Mouse (Mus musculus) left cerebral cortex, adult 18-20 months (tissue): Measurements from ENCODE around the gene AW146154. TPM values are rescaled to one million over a fixed set of nuclear protein-coding genes. Genes with fewer than 3 reads are reported as not detected.
"Not testable (repeated sequence)": the region's sequence is repeated elsewhere in the genome, so short reads cannot be mapped to it uniquely, and the experiment has no call there.

Experiments used
- DNase-seq, 2 experiments: peaks; one replicate each; pipeline ENCODE4 v3.0.0; 2021 to 2022; ENCODE audit warnings: low spot score in 2 of 2, mixed read lengths in 1 of 2
- long read RNA-seq, 2 experiments: library from polyadenylated mRNA; stranded (forward); transcript quantifications; one replicate each; pipeline ENCODE4 v2.0.0; 2021
- total RNA-seq, 2 experiments: library from RNA; stranded (reverse); gene quantifications; 2 replicates each; pipeline ENCODE4 v1.2.3; 2021

Gene AW146154
- total RNA-seq, result 1 to 10 TPM; 8.3 to 8.5 TPM
- long read RNA-seq, experiment 1, partial matches to known transcripts, result 0 of 6 reads
- long read RNA-seq, experiment 1, other reads (novel, unspliced or antisense), result 2 of 6 reads
- long read RNA-seq, experiment 2, partial matches to known transcripts, result 0 of 3 reads
- long read RNA-seq, experiment 2, other reads (novel, unspliced or antisense), result 1 of 3 reads

DNA sequence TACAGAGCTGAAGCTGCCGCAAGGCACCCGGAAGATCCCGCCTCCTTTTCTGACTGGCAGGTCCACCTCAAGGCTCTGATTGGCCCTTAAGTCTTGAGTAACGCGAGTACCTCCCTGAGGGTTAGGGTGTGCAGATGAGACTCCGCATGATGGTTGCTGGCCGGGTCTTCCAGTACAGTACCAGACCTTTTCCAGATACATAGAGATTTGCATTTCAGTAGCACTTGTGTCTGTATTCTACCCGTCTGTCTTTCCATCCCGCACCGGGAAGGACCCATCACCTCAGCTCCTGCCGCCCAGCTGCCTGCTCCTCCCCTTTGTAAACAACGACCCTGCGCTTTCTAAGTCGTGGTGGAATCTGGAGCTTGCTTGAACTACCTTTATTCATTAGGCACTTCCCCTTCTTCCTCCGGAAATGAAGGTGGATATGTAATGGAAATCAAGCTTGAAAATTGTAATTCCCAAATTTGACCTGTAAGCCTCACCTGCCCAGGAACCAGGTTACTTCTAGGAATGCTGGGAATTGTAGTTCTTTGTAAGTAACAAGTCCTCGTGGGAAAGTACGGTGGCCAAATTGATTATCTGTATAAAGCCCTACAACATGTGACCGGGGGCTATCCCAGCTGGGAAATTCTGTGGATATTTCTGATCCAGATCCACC lies at the start of gene AW146154, which contains the start of gene Gm20449:
Gene AW146154 (minus strand): TSS at position 502 of the 661 bp plus-strand sequence.
Gene Gm20449 (minus strand): TSS at position 29 of the 661 bp plus-strand sequence.
- DNase-seq, result peak; percentile 100

DNA sequence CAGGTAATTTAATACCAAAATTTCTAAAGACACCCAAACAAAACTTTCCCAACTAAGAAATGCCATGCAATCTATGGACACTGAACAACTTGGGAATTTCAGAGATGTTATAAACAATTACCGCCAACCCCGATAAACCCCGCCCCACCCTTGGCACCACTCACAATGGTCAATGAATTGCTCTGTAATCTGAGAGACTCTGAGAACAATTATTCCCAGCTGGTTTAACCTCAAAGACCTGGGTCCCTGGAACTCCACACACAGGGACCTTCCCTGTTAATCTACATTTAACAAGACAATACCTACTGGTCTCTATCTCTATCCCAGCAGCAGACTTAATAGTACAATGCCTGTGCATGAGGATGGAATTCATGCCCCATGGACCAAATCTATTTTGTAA lies 13.0 kb upstream of the AW146154 start:
- DNase-seq, result no peak

DNA sequence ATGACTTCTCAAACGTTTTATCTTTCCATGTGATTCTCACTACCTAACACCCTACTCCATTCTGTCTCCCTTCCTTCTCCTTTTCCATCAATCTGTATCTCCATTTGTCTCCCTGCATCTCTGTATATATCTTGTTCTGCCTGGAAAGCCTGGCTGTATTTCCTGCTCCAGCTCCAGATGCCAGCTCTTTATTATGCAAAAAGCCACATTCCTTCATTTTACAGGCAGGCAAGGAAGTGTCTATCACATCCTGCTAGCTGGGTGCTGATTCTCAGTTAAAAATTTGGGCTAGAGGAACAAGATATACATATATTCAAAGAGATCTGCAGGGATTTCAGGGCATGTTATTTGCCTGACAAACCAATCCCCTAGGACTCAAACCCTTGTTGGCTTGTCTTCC lies 12.5 kb upstream of the AW146154 start:
- no peak for DNase-seq

DNA sequence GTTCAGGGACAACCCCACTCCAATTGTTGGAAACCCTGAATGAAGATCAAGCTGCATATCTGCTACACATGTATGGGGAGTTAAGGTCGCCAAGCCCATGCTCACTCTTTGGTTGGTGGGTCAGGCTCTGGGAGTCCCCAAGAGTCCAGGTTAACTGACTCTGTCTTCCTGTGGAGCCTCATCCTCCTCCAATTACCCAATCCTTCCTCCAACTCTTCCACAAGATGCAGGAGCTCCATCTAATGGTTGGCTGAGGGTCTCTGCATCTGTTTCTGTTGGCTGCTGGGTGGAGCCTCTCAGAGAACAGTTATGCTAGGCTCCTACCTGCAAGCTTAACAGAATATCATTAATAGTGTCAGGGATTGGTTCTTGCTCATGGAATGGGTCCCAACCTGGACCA lies 2.7 kb upstream of the AW146154 start:
- DNase-seq, result no peak

DNA sequence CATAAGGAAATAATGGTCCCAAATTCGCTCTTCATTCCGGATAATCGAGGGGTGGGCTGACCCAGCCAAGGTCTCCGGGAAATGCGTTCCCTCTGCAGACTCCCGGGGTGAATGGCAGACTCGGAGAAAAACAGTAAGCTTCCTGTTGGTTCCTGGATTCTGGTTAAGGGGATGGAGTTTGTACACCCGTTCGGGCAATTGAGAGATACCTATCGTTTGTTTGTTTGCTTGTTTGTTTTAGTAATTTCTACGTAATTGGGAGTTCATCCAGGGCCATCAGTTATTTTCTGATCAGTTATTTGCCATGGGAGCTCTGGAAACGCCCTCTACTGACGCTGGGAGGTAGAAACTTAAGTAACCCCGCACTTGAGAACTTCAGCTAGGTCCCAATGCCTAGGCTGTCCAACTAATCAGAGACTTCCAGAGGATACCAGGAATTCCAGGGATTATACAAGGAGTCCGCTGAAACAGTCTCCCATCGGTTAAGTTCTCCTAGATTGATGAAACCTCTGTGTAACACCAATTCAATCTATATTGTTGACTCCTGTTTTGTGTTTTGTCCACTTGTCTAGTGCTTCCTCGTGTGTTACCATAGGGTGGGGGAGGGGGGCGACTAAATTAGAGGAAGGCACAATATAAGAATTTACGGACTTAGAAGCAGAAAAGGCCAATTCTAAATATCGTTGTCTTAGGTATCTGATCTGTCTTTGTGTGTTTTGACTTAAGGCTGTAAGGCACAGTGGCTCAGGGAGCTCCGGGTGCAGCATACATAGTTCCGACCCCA lies 653 bp upstream of the AW146154 start:
- peak; percentile 63 to 64 for DNase-seq

DNA sequence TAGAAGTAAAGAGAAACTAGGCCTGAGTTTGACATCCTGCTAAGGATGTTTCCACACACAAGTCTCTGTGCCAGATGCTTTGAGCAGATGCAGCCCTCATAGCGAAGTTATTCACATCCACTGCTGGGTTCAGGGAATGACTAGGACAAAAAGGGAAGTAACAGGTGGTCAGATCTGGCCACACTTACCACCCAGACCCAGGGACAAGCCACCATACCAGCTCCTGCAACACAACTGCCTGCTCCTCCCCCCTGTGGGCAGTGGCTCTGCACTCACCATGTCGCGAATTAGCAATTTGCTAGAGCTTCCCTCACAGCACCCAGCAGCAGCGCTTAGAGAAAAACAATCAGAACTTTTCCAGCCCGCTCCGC lies 687 bp downstream of the AW146154 start:
- not testable (repeated sequence) for DNase-seq

DNA sequence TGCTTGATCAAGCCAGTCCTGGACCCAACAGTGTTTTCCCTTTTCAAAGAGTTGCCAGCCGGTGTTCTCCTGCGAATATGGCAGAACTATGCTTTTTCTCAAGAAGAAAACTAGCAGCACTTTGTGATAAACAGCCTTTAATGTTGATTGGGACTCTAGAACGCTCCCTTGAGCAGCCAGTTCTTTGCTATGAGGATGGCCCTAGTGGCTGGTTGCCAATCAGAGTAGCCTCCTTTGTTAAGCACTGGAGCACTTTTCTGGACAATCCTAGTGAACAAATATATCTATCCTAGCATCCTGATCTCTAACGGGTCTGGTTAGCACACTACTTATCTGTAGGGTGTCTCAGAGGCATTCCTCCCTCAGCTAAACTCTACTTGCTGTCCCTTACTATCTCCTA lies 1.2 kb downstream of the AW146154 start:
- DNase-seq, result not testable (repeated sequence)

DNA sequence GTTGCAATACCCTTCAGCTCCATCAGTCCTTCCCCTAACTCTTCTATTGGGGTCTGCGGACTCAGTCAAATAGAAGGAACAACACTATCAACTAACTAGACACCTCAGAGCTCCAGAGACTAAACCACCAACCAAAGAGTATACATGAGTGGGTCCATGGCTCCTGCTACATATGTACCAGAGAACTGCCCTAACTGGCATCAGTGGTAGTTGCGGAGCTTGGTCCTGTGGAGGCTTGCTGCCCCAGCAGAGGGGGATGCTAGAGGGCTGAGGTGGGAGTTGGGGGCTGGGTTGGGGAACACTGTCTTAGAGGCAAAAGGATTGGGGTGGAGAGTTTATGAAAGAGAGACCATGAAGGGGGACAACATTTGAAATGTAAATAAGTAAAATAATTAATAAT lies 1.8 kb downstream of the AW146154 start:
- no peak for DNase-seq

DNA sequence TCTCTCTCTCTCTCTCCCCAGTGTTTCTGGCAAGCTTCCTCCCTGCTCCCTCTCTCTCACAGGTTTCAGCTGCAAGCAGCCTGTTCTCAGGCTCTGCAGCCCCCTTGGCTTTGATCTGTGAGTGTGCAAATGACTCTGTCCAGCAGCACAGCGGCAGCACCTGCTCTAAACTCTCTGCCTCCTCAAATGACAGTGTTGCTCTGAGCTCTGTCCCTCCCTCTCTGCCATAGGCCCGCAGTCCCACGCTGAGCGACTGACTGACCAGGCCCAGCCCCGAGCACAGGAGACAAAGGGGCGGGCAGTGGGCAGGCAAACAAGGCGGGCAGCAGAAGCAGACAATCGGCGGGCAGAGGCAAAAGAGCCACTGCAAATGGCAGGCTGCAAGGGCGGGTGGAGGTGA lies 47.8 kb downstream of the AW146154 start:
- no peak for DNase-seq

DNA sequence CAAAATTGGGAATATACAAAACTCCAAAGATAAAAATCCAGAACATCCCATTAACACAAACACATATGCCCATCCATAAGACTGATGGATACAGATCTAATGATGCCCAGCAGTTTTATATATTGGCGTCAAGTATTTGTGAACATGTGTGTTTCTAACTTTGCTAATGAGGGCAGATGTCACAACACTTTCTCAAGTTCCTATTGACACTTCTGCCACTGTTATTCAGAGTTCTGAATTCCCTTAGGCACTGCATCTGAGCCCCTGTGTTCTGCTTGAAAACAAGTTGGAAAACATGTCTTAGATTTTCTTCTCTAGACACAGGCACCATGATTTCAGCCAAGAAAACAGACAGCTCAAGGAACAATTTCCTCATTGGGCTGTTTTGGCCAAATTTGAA lies 51.1 kb downstream of the AW146154 start, which contains the start of gene Vmn2r57:
Gene Vmn2r57 (minus strand): TSS at position 101 of the 400 bp plus-strand sequence.
- DNase-seq, result not testable (repeated sequence)

Other genes starting within 250 kb of the AW146154 start
- 10 to 100 TPM; 11.2 to 12.2 TPM for gene AI987944, start 106.5 kb downstream of the AW146154 start, total RNA-seq
- gene Vmn2r57, start 51.2 kb downstream of the AW146154 start, total RNA-seq, result under 1 TPM; 0.42 to 0.51 TPM
- under 1 TPM in 1 of 2 experiments, not detected in 1; 0.40 TPM for gene Gm20449, start 473 bp downstream of the AW146154 start, total RNA-seq
- not detected for gene Gm6871, start 73.8 kb upstream of the AW146154 start, total RNA-seq
- 10 to 100 TPM; 32.6 to 36.0 TPM for gene 2610021A01Rik, start 99.3 kb upstream of the AW146154 start, total RNA-seq
- gene Zfp788, start 133.3 kb upstream of the AW146154 start, total RNA-seq, result 10 to 100 TPM; 38.7 to 43.5 TPM